Mouse (Mus musculus) gastrocnemius, adult 18-20 months (tissue): ENCODE results near the gene Hus1. TPM values are rescaled to one million over a fixed set of nuclear protein-coding genes. Genes with fewer than 3 reads are reported as not detected.

Experiments
- DNase-seq: peaks from one replicate; pipeline ENCODE4 v3.0.0; 2021; ENCODE audit warnings: low spot score
- total RNA-seq, 2 experiments: library from RNA; stranded (reverse); gene quantifications; 2 replicates each; pipeline ENCODE4 v1.2.3; 2021

Gene Hus1
- total RNA-seq, 2 experiments from 2014 or later, result 8.3 TPM

DNA sequence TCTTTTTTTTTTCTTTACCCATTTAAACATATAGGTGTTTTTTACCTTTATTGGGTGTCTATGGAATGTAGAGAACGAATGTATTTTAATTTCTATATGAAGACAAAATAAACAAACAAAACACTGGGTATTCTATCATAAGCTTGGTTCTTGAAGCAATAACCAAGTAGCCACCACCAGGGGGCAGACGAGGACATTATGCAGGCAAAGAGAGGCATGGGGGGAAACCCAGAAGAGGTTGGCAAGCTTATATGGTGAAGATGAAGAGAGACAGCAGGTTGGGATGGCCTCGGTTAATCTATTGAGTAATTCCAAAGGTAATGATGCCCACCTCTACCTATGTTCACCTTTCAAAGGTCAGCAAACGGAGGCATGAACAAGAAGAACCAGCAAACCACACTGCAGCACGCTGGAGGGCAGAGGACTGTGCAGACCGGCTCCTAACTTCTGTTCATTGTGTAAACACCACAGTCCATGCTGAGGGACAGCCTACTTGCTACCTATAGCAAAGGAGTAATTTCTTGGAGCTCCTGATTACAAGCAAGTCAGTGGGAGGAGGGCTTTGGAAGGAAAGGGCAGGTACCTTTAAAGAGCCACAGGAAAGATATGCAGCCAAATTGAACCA lies 27.6 kb downstream of the Hus1 start:
- peak; percentile 52 for DNase-seq

- DNase-seq, result no peak
Measured at GRCm38 (mm10) chr11:8978154-8978553, 32.8 kb downstream of the Hus1 start.

DNA sequence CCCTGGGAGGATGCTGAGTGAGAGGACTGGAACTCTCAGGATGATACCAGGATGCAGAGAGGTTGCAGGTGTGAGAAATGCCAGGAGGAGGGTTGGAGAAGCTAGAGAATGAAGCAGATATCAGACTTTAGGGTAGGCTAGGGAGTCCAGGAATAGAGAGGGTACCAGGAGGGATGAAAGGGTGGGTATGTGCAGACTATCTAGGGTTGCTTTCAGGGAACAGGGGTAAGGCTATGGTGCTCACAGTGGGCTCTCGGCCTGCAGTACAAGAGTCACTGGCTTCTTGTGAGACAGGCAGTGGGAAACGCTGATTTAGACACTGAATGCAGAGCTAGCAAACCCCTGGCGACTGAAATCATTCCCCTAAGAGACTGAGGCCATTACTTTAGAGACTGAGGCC lies 37.8 kb downstream of the Hus1 start, which contains the start of gene Pkd1l1:
Gene Pkd1l1 (minus strand): TSS at position 101 of the 400 bp plus-strand sequence.
- DNase-seq, result no peak

GRCm38 (mm10) chr11:8972093-8972492 lies 38.9 kb downstream of the Hus1 start:
- no peak for DNase-seq

- DNase-seq, result no peak
Measured at GRCm38 (mm10) chr11:8970509-8970908, 40.5 kb downstream of the Hus1 start.

DNA sequence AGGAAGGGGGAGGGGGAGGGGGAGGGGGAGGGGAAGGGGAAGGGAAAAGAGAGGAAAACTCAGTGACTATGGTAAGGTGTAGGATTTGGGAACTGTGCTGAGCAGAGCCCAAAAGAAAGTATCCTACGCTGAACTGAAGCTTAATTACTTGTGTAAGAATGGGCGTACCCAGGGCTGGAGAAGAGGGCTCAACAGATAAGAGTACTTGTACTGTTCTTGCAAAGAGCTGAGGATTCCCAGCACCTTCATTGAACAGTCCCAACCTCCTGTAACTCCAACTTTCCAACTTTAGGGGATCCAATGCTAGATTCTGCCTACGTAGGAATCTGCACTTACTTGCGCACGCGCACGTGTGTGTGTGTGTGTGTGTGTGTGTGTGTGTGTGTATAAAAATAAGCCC lies 42.9 kb downstream of the Hus1 start:
- no peak for DNase-seq

- no peak for DNase-seq
Measured at GRCm38 (mm10) chr11:8958572-8958971, 52.4 kb downstream of the Hus1 start.

- no peak for DNase-seq
Measured at GRCm38 (mm10) chr11:8958108-8958507, 52.9 kb downstream of the Hus1 start.

DNA sequence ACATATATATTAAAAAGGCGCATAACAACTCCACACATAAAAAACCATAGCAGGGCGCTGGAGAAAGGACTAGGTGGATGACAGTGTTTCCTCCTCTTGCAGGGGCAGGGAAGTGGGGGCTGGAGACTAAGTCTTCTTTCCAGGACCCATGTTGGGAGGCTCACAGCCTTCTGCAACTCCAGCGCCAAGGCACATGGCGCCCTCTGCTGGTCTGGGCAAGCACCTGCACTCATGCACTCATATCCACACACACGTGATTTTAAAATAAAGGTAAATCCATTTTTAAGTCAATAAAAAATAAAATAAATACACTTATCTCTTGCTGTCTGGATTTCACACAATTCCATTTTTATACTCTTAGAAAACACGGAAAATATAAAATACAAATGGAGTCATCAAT lies 54.0 kb downstream of the Hus1 start:
- no peak for DNase-seq

DNA sequence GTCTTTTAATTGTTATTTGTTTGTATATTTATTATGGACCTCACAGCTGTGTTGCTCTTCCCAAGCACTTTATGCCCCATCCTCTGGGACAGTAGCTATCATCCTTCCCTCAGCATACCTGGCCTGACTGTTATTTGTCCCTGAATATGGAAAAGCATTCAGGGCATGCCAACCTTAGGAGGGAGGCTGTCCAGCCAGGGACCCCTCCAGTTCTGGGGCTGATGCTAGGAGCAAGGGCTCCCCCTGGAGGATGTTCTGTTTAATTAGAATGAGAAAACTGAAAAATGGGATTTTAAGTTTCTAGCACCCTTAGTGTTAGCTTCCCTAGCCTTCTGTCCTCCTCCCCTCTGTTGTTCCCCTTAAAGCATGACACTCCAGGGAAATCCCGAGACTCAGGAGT lies 55.3 kb downstream of the Hus1 start:
- DNase-seq, result no peak

- DNase-seq, result no peak
Measured at GRCm38 (mm10) chr11:8949765-8950430, 61.1 kb downstream of the Hus1 start.

DNA sequence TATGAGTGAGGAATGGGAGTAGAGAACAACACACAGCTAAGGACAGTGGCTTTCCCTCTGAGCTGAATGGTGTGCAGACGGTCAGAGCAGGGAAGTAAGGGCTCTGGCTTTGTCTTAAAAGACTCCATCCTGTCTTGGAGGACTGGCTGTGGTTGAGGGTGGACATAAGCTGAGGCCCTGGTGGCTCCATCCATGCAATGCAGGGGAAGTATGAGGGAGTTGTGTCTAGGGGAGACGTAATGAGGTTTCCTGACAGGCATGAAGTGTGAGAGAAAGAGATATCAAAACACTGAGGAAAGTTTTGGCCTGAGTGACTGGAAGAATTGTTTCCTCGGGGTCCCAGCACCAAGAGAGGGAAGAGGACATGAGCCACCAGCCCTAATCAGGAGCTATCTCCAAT lies 62.1 kb downstream of the Hus1 start:
- DNase-seq, result no peak

GRCm38 (mm10) chr11:8944114-8944513 lies 66.9 kb downstream of the Hus1 start:
- no peak for DNase-seq

Other genes starting within 250 kb of the Hus1 start
- gene Pkd1l1, start 37.9 kb downstream of the Hus1 start, total RNA-seq, result not detected
- gene Gm11992, start 37.4 kb upstream of the Hus1 start, total RNA-seq, result not detected
- gene Sun3, start 37.8 kb upstream of the Hus1 start, total RNA-seq, result not detected
- under 1 TPM in 1 of 2 experiments, not detected in 1; 0.26 TPM for gene Upp1, start 106.9 kb upstream of the Hus1 start, total RNA-seq
- under 1 TPM in 1 of 2 experiments, not detected in 1; 0.02 TPM for gene Abca13, start 180.8 kb upstream of the Hus1 start, total RNA-seq